Mouse (Mus musculus): Measurements from ENCODE around the gene Fbxl13. TPM values are rescaled to one million over a fixed set of nuclear protein-coding genes. Genes with fewer than 3 reads are reported as not detected.

The Fbxl13 gene
- polyA plus RNA-seq, 2 experiments, result 0.05 to 0.08 TPM

- Histone ChIP-seq H3K27me3 (ENCODE audit: control insufficient read depth, insufficient read depth, low read length) (no peaks in the 10 kb centered on the region), H3K9ac (replicated peaks) (no peak overlapping the region), H3K4me2 (ENCODE audit: low read depth) (no peak overlapping the region), H3K4me3 (ENCODE audit: insufficient read depth in 1 of 2, low read depth in 2 of 2, low read length in 2 of 2) (no peak overlapping the region), H3K36me3 (replicated peaks; ENCODE audit: control insufficient read depth, insufficient read depth, low read depth) (no peaks in the 10 kb centered on the region), H3K27ac (no peak overlapping the region), H3K4me1 (replicated peaks; ENCODE audit: control insufficient read depth in 2 of 2, insufficient read depth in 2 of 2, low read length in 1 of 2) (no peaks in the 10 kb centered on the region), H3K9me3 (ENCODE audit: control insufficient read depth, low read length) (no peaks in the 10 kb centered on the region)
- ATAC-seq (ENCODE audit: insufficient read depth) (no peak), DNase-seq (ENCODE audit: low read depth in 3 of 3, low spot score in 3 of 3) (no peak)
- no peak for TF ChIP-seq CTCF (IDR thresholded peaks at IDR 0.05; ENCODE audit: low read depth)
- no peak for TF ChIP-seq EP300 (IDR thresholded peaks at IDR 0.05; ENCODE audit: low read depth)
- WGBS (ENCODE audit: insufficient replicate concordance), result 65% methylated on average over 3 of the region's 3 CpGs
Observed at GRCm38 (mm10) chr5:21492213-21492612, 153.2 kb downstream of the Fbxl13 start.

GRCm38 (mm10) chr5:21491469-21491868 is 154.0 kb downstream of the Fbxl13 start:
- Histone ChIP-seq H3K27me3 (ENCODE audit: control insufficient read depth, insufficient read depth, low read length) (no peaks in the 10 kb centered on the region), H3K4me1 (replicated peaks; ENCODE audit: control insufficient read depth in 2 of 2, insufficient read depth in 2 of 2, low read length in 1 of 2) (no peaks in the 10 kb centered on the region), H3K4me3 (ENCODE audit: insufficient read depth in 1 of 2, low read depth in 2 of 2, low read length in 2 of 2) (no peak overlapping the region), H3K9me3 (ENCODE audit: control insufficient read depth, low read length) (no peaks in the 10 kb centered on the region), H3K36me3 (replicated peaks; ENCODE audit: control insufficient read depth, insufficient read depth, low read depth) (no peaks in the 10 kb centered on the region), H3K4me2 (ENCODE audit: low read depth) (no peak overlapping the region), H3K27ac (no peak overlapping the region), H3K9ac (replicated peaks) (no peak overlapping the region)
- WGBS (ENCODE audit: insufficient replicate concordance), result 59% methylated on average over 2 of the region's 2 CpGs
- ATAC-seq (ENCODE audit: insufficient read depth), result no peak
- DNase-seq (ENCODE audit: low read depth in 3 of 3, low spot score in 3 of 3), result no peak
- TF ChIP-seq CTCF (IDR thresholded peaks at IDR 0.05; ENCODE audit: low read depth), result no peak
- TF ChIP-seq EP300 (IDR thresholded peaks at IDR 0.05; ENCODE audit: low read depth), result no peak

GRCm38 (mm10) chr5:21489135-21489534 is 156.3 kb downstream of the Fbxl13 start:
- DNase-seq (ENCODE audit: low read depth in 3 of 3, low spot score in 3 of 3) (no peak), ATAC-seq (ENCODE audit: insufficient read depth) (no peak)
- Histone ChIP-seq H3K9ac (replicated peaks) (no peak overlapping the region), H3K27me3 (ENCODE audit: control insufficient read depth, insufficient read depth, low read length) (no peaks in the 10 kb centered on the region), H3K4me3 (ENCODE audit: insufficient read depth in 1 of 2, low read depth in 2 of 2, low read length in 2 of 2) (no peak overlapping the region), H3K9me3 (ENCODE audit: control insufficient read depth, low read length) (no peaks in the 10 kb centered on the region), H3K27ac (no peak overlapping the region), H3K4me1 (replicated peaks; ENCODE audit: control insufficient read depth in 2 of 2, insufficient read depth in 2 of 2, low read length in 1 of 2) (no peaks in the 10 kb centered on the region), H3K36me3 (replicated peaks; ENCODE audit: control insufficient read depth, insufficient read depth, low read depth) (no peaks in the 10 kb centered on the region), H3K4me2 (ENCODE audit: low read depth) (no peak overlapping the region)
- TF ChIP-seq CTCF (IDR thresholded peaks at IDR 0.05; ENCODE audit: low read depth) (no peak), EP300 (IDR thresholded peaks at IDR 0.05; ENCODE audit: low read depth) (no peak)
- 73% methylated on average over 4 of the region's 4 CpGs for WGBS (ENCODE audit: insufficient replicate concordance)

- no peak for DNase-seq (ENCODE audit: low read depth in 3 of 3, low spot score in 3 of 3)
- Histone ChIP-seq H3K4me3 (ENCODE audit: insufficient read depth in 1 of 2, low read depth in 2 of 2, low read length in 2 of 2) (no peak overlapping the region), H3K4me2 (ENCODE audit: low read depth) (no peak overlapping the region), H3K36me3 (replicated peaks; ENCODE audit: control insufficient read depth, insufficient read depth, low read depth) (no peaks in the 10 kb centered on the region), H3K27me3 (ENCODE audit: control insufficient read depth, insufficient read depth, low read length) (no peaks in the 10 kb centered on the region), H3K4me1 (replicated peaks; ENCODE audit: control insufficient read depth in 2 of 2, insufficient read depth in 2 of 2, low read length in 1 of 2) (no peaks in the 10 kb centered on the region), H3K9ac (replicated peaks) (no peak overlapping the region), H3K27ac (no peak overlapping the region), H3K9me3 (ENCODE audit: control insufficient read depth, low read length) (no peaks in the 10 kb centered on the region)
- TF ChIP-seq EP300 (IDR thresholded peaks at IDR 0.05; ENCODE audit: low read depth), result no peak
- no peak for TF ChIP-seq CTCF (IDR thresholded peaks at IDR 0.05; ENCODE audit: low read depth)
- ATAC-seq (ENCODE audit: insufficient read depth), result no peak
- WGBS (ENCODE audit: insufficient replicate concordance), result 78% methylated on average over 5 of the region's 5 CpGs
Observed at GRCm38 (mm10) chr5:21488506-21488905, 156.9 kb downstream of the Fbxl13 start.

- no peak for TF ChIP-seq EP300 (IDR thresholded peaks at IDR 0.05; ENCODE audit: low read depth)
- TF ChIP-seq CTCF (IDR thresholded peaks at IDR 0.05; ENCODE audit: low read depth), result no peak
- 55% methylated on average over 3 of the region's 3 CpGs for WGBS (ENCODE audit: insufficient replicate concordance)
Observed at GRCm38 (mm10) chr5:21487716-21488115, 157.7 kb downstream of the Fbxl13 start.

More at GRCm38 (mm10) chr5:21487716-21488115, 157.7 kb downstream of the Fbxl13 start:
- H3K9ac ChIP-seq (replicated peaks), result no peak overlapping the region
- ATAC-seq (ENCODE audit: insufficient read depth) (no peak), DNase-seq (ENCODE audit: low read depth in 3 of 3, low spot score in 3 of 3) (no peak)
- H3K27me3 ChIP-seq (ENCODE audit: control insufficient read depth, insufficient read depth, low read length), result no peaks in the 10 kb centered on the region
- no peaks in the 10 kb centered on the region for H3K4me1 ChIP-seq (replicated peaks; ENCODE audit: control insufficient read depth in 2 of 2, insufficient read depth in 2 of 2, low read length in 1 of 2)
- H3K4me2 ChIP-seq (ENCODE audit: low read depth), result no peak overlapping the region
- H3K27ac ChIP-seq, result no peak overlapping the region
- no peak overlapping the region for H3K4me3 ChIP-seq (ENCODE audit: insufficient read depth in 1 of 2, low read depth in 2 of 2, low read length in 2 of 2)
- H3K36me3 ChIP-seq (replicated peaks; ENCODE audit: control insufficient read depth, insufficient read depth, low read depth), result no peaks in the 10 kb centered on the region
- H3K9me3 ChIP-seq (ENCODE audit: control insufficient read depth, low read length), result no peaks in the 10 kb centered on the region

All from liver, embryonic 14.5 days (tissue).